Mouse (Mus musculus) CD4-positive, CD25-positive, alpha-beta regulatory T cell, adult 2 months (primary cell): ENCODE measurements around the gene Fxyd7.
A peak's percentile ranks its signal among the peaks of the same experiment; 100 is the strongest.

Experiments used
- DNase-seq: peaks from one replicate; pipeline ENCODE4 v3.0.0-alpha.2; 2012; ENCODE audit warnings: low read depth, low spot score

Gene Fxyd7

DNA sequence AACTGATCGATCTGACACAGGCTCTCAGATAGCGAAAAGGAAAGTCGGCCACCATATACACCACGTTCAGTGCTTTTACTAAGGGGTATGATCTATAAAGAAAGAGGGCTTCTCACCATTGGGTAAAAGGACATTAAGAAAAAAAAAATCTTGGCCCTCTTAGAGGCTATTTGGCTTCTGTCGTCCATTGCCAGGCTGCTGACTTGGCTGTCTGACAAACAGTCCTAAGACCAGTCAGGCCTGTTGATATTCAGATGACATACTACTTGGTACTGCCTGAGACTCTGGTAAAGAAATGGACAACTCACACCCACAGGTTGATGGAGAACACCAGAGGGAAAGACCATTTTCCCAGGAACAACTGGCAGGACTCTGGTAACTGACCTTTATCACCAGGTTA lies 38.3 kb downstream of the Fxyd7 start:
- DNase-seq: no peak

DNA sequence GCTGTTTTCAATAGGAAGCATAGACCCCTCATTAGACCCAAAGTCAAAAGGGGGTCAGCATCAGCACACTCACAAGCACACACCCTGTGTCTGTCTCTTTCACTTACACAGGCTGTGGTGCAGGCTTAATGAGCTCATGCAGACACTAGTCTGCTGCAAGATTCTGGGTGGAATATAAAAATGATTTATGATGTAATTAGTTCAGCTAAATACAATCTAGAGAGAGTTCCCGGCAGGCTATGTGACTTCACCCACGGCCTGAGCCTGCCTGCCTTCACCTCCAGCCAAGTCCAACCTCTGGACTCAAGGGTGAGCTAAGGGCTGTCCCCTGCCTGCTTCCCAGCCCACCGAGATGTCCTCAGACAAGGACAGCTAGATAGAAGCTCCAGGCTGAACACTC lies 42.4 kb downstream of the Fxyd7 start:
- DNase-seq: no peak

DNA sequence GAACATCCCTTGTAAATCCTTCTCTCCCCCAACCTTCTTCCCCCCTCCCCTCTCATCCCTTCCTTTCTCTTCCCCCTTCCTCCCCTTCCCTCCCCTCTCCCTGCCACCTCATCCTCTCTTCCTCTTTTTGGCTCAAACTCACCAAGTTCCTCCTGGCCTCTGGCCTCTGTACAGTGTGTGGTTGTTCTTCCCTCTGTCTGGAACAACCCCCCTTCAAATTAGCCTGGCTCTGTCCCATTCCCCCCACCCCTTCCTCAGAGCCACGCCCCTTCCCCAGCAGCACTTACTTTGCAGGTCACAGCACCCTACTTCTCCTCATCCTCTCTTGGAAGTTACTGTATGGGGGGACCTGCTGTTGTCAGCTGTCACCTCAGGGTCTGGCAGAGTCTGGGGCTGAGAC lies 43.1 kb downstream of the Fxyd7 start:
- DNase-seq: no peak

- no peak for DNase-seq
Observed at GRCm38 (mm10) chr7:31007775-31008174, 43.5 kb downstream of the Fxyd7 start.

DNA sequence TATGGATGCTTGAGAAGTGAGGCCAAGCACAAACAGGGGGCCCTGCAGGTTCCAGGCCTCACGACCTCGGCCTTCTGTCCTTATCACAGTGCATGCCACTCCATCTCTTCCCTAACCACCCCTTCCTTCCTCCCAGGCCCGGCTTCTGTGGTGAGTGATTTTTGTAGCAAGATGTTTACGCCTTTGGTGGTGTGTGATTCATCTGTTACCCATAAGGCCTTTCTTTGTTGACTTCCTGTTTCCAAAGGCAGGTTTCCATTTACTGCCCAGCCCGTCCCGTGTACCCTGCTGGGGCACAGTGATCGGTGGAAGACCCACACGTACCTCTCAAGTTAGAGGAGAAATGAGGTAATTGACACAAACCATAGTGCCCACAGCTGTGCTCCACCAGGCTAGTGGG lies 48.6 kb downstream of the Fxyd7 start:
- peak; percentile 78 for DNase-seq

GRCm38 (mm10) chr7:31000505-31001020 lies 50.7 kb downstream of the Fxyd7 start:
- peak; percentile 73 for DNase-seq

GRCm38 (mm10) chr7:30996491-30996890 lies 54.8 kb downstream of the Fxyd7 start:
- peak; percentile 41 for DNase-seq

- no peak for DNase-seq
Observed at GRCm38 (mm10) chr7:30993986-30994385, 57.3 kb downstream of the Fxyd7 start.
